Mouse (Mus musculus): Measurements from ENCODE around the gene Syt16. TPM values are rescaled to one million over a fixed set of nuclear protein-coding genes. Genes with fewer than 3 reads are reported as not detected.
A peak's percentile ranks its signal among the peaks of the same experiment; 100 is the strongest.

Syt16 gene
- polyA plus RNA-seq, 1 experiment from 2014 or later: 81.7 TPM

GRCm38 (mm10) chr12:74190297-74190696 lies 192.8 kb downstream of the Syt16 start:
- no peak for ATAC-seq (ENCODE audit: low FRiP score, low read depth)
- no peak overlapping the region for H3K27ac ChIP-seq (replicated peaks)
- no peak overlapping the region for H3K4me3 ChIP-seq
- no peaks in the 10 kb centered on the region for H3K36me3 ChIP-seq
- 92% methylated on average over 5 of the region's 5 CpGs for WGBS
- no peaks in the 10 kb centered on the region for H3K4me1 ChIP-seq (replicated peaks)
- no peaks in the 10 kb centered on the region for H3K9me3 ChIP-seq
- H3K4me2 ChIP-seq: no peak overlapping the region
- no peaks in the 10 kb centered on the region for H3K27me3 ChIP-seq
- H3K9ac ChIP-seq: no peak overlapping the region

- no peaks in the 10 kb centered on the region for H3K4me1 ChIP-seq (replicated peaks)
- no peak for ATAC-seq (ENCODE audit: low FRiP score, low read depth)
These were observed 195.1 kb downstream of the Syt16 start for GRCm38 (mm10) chr12:74192552-74192951.

DNA sequence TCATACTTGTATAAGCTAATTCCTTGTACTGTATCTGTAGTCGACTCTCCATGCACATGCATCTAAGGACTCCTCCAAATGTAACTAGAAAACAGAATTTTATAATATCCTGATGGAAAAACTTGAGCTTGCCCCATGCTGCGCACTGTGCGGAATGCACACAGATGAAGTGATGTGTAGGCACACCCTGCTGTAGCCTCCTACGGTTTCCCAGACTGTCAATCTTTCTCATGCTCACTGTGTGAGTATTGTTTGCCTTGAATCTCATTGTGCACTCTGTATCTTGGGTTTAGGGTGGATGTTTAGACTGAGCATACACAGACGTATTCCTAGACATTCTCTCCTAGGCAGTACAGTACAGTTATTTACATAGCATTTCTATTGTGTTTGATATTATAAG lies 203.9 kb downstream of the Syt16 start:
- Histone ChIP-seq H3K4me1 (replicated peaks) (peaks cover 11% of the 10 kb centered on the region), H3K9ac (no peak overlapping the region), H3K4me2 (no peak overlapping the region), H3K4me3 (no peak overlapping the region), H3K36me3 (no peaks in the 10 kb centered on the region), H3K27me3 (no peaks in the 10 kb centered on the region), H3K27ac (replicated peaks) (no peak overlapping the region), H3K9me3 (no peaks in the 10 kb centered on the region)
- ATAC-seq (ENCODE audit: low FRiP score, low read depth): no peak
- 56% methylated on average over 5 of the region's 5 CpGs for WGBS

More at GRCm38 (mm10) chr12:74192552-74192951, 195.1 kb downstream of the Syt16 start:
- Histone ChIP-seq H3K9ac (no peak overlapping the region), H3K4me3 (no peak overlapping the region), H3K27me3 (no peaks in the 10 kb centered on the region), H3K27ac (replicated peaks) (no peak overlapping the region), H3K36me3 (no peaks in the 10 kb centered on the region), H3K9me3 (no peaks in the 10 kb centered on the region), H3K4me2 (no peak overlapping the region)
- 86% methylated on average over 4 of the region's 4 CpGs for WGBS

GRCm38 (mm10) chr12:74202431-74203042 lies 205.1 kb downstream of the Syt16 start:
- no peaks in the 10 kb centered on the region for H3K9me3 ChIP-seq
- H3K4me3 ChIP-seq: no peak overlapping the region
- H3K27ac ChIP-seq (replicated peaks): peak overlapping the region; percentile 46; the same call in 1 of the 2 replicates
- no peak overlapping the region for H3K4me2 ChIP-seq
- no peak overlapping the region for H3K9ac ChIP-seq
- H3K27me3 ChIP-seq: no peaks in the 10 kb centered on the region
- 65% methylated on average over 6 of the region's 6 CpGs for WGBS
- H3K4me1 ChIP-seq (replicated peaks): peaks cover 11% of the 10 kb centered on the region
- no peak for ATAC-seq (ENCODE audit: low FRiP score, low read depth)
- H3K36me3 ChIP-seq: no peaks in the 10 kb centered on the region

- Histone ChIP-seq H3K27ac (replicated peaks) (no peak overlapping the region), H3K36me3 (no peaks in the 10 kb centered on the region), H3K4me1 (replicated peaks) (no peaks in the 10 kb centered on the region), H3K4me3 (no peak overlapping the region), H3K4me2 (no peak overlapping the region), H3K9me3 (no peaks in the 10 kb centered on the region), H3K9ac (no peak overlapping the region), H3K27me3 (no peaks in the 10 kb centered on the region)
- 76% methylated on average over 3 of the region's 3 CpGs for WGBS
- ATAC-seq (ENCODE audit: low FRiP score, low read depth): no peak
These were observed 214.7 kb downstream of the Syt16 start for GRCm38 (mm10) chr12:74212156-74212555.

DNA sequence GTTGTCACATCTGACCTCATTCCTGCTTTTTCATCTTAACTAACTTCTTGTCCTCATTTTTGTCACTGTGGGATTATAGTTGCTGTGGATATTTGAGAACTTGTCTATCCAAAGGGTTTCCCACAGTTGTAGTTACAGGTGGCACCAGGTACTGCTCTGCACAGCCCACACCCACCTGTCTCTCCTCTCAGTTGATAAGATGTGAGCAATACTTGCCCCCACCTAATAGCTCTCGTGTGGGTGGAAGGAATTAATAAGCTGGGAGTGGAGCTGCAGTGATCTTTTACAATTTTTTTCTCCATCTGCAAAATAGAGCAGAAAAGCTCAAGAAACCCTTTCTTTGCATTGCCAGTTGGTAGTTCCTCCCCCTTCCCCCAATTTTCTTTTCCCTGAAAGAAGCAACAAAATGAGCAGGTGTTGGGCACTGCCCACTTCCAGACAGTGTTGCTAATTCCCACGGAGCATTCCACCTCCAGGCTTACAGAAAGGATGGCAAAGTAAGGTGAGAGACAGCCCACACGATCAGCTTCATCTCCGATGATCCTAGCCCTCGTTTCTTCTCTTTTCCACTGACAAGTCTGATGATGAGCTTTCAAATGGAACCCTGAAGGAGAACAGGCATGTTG lies 218.8 kb downstream of the Syt16 start:
- Histone ChIP-seq H3K4me3 (no peak overlapping the region), H3K9me3 (no peaks in the 10 kb centered on the region), H3K9ac (no peak overlapping the region), H3K4me2 (no peak overlapping the region), H3K27me3 (no peaks in the 10 kb centered on the region), H3K4me1 (replicated peaks) (no peaks in the 10 kb centered on the region), H3K36me3 (no peaks in the 10 kb centered on the region), H3K27ac (replicated peaks) (no peak overlapping the region)
- WGBS: 72% methylated on average over 5 of the region's 5 CpGs
- no peak for ATAC-seq (ENCODE audit: low FRiP score, low read depth)

DNA sequence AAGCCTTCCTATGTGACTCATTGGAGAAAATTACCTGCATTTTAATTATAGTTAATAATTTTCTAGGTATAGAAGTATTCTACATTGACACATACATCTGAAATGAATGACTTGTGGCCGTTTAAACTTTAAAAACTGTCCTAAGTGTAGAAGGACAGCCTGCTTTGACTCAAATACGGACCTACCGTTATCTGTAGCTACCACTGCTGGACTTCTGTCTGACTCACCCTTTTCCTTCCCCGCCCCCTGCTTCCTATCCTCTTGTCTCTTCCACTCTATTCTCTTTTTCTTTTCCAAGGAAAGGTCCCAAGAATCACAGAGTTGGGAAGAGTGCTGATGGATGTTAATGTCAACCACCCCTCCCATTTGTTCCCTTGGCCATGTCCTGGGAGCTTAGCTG lies 222.4 kb downstream of the Syt16 start:
- Histone ChIP-seq H3K36me3 (no peaks in the 10 kb centered on the region), H3K9ac (no peak overlapping the region), H3K4me2 (no peak overlapping the region), H3K4me3 (no peak overlapping the region), H3K9me3 (no peaks in the 10 kb centered on the region), H3K27me3 (no peaks in the 10 kb centered on the region), H3K4me1 (replicated peaks) (no peaks in the 10 kb centered on the region), H3K27ac (replicated peaks) (no peak overlapping the region)
- ATAC-seq (ENCODE audit: low FRiP score, low read depth): no peak
- WGBS: 83% methylated on average over 4 of the region's 4 CpGs

GRCm38 (mm10) chr12:74220651-74221050 lies 223.2 kb downstream of the Syt16 start:
- Histone ChIP-seq H3K4me1 (replicated peaks) (no peaks in the 10 kb centered on the region), H3K9ac (no peak overlapping the region), H3K4me3 (no peak overlapping the region), H3K9me3 (no peaks in the 10 kb centered on the region), H3K36me3 (no peaks in the 10 kb centered on the region), H3K27ac (replicated peaks) (no peak overlapping the region), H3K27me3 (no peaks in the 10 kb centered on the region), H3K4me2 (no peak overlapping the region)
- WGBS: 89% methylated on average over 1 of the region's 1 CpGs
- ATAC-seq (ENCODE audit: low FRiP score, low read depth): no peak

GRCm38 (mm10) chr12:74230808-74231207 lies 233.3 kb downstream of the Syt16 start:
- Histone ChIP-seq H3K4me1 (replicated peaks) (0 out of 2 replicates have a peak, but pooled peaks cover 5% of the 10 kb centered on the region), H3K4me3 (no peak overlapping the region), H3K27ac (replicated peaks) (peak overlapping the region; percentile 49), H3K9me3 (no peaks in the 10 kb centered on the region), H3K27me3 (no peaks in the 10 kb centered on the region), H3K4me2 (no peak overlapping the region), H3K9ac (no peak overlapping the region), H3K36me3 (no peaks in the 10 kb centered on the region)
- peak; percentile 30; the same call in 1 of the 2 replicates for ATAC-seq (ENCODE audit: low FRiP score, low read depth)
- 72% methylated on average over 10 of the region's 10 CpGs for WGBS

DNA sequence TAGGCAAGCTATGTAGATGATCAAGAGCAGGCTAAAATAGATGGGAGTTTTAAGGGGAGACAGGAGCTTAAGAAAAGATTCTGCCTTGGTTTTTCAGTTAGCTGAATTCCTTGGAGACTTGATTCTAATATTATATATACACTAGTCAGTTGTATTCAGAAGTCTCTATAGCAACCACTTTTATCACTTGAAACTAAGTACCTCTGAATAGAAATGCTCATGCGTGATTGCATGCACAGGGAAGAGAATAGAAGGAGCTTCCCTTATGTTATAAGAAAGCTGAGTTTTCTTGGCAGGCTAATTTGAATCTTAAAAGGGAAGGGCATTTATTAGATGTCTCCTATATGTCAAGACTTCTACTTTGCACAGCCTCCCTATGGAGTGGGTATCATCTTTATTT lies 235.4 kb downstream of the Syt16 start:
- no peaks in the 10 kb centered on the region for H3K9me3 ChIP-seq
- H3K4me1 ChIP-seq (replicated peaks): 0 out of 2 replicates have a peak, but pooled peaks cover 5% of the 10 kb centered on the region
- H3K27me3 ChIP-seq: no peaks in the 10 kb centered on the region
- H3K4me3 ChIP-seq: no peak overlapping the region
- H3K36me3 ChIP-seq: no peaks in the 10 kb centered on the region
- ATAC-seq (ENCODE audit: low FRiP score, low read depth): 0 out of 2 replicates have a peak, but pooled peaks have one; percentile 23
- WGBS: 54% methylated on average over 1 of the region's 1 CpGs
- no peak overlapping the region for H3K4me2 ChIP-seq
- H3K27ac ChIP-seq (replicated peaks): no peak overlapping the region
- H3K9ac ChIP-seq: no peak overlapping the region

- ATAC-seq (ENCODE audit: low FRiP score, low read depth): no peak
- H3K4me2 ChIP-seq: no peak overlapping the region
- no peak overlapping the region for H3K27ac ChIP-seq (replicated peaks)
- H3K9me3 ChIP-seq: no peaks in the 10 kb centered on the region
- H3K36me3 ChIP-seq: 0 out of 2 replicates have a peak, but pooled peaks cover 4% of the 10 kb centered on the region
- H3K4me3 ChIP-seq: no peak overlapping the region
- no peak overlapping the region for H3K9ac ChIP-seq
- no peaks in the 10 kb centered on the region for H3K4me1 ChIP-seq (replicated peaks)
- 79% methylated on average over 8 of the region's 8 CpGs for WGBS
- H3K27me3 ChIP-seq: no peaks in the 10 kb centered on the region
These were observed 238.7 kb downstream of the Syt16 start for GRCm38 (mm10) chr12:74236191-74236590.

DNA sequence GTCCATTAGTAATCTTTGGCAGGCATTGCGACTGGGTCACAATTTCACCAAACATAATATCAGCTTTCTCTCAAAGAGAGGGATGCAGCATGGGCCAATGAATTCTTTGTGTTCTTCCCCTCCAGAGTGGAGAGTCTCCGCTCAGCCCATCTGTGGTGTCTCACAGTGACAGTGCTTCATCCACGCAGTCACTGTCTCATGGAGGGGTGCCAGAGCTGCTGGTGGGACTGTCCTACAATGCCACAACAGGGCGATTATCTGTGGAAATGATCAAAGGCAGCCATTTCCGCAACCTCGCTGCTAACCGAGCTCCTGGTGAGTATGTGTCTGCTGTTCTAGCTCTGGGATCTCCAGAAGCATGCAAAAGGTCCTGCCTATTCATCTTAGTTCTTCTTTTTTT lies 240.6 kb downstream of the Syt16 start:
- Histone ChIP-seq H3K36me3 (0 out of 2 replicates have a peak, but pooled peaks cover 4% of the 10 kb centered on the region), H3K27ac (replicated peaks) (peak overlapping the region; percentile 48; the same call in 1 of the 2 replicates), H3K4me1 (replicated peaks) (no peaks in the 10 kb centered on the region), H3K9me3 (no peaks in the 10 kb centered on the region), H3K4me3 (no peak overlapping the region), H3K9ac (no peak overlapping the region), H3K4me2 (no peak overlapping the region), H3K27me3 (no peaks in the 10 kb centered on the region)
- ATAC-seq (ENCODE audit: low FRiP score, low read depth): 0 out of 2 replicates have a peak, but pooled peaks have one; percentile 45
- 52% methylated on average over 7 of the region's 7 CpGs for WGBS

All from hindbrain, embryonic 15.5 days (tissue).